Mouse (Mus musculus) megakaryocyte, embryonic 14.5 days (primary cell): ENCODE results near the gene Entpd3.

Source experiments
- FLI1 ChIP-seq: IDR thresholded peaks from 2 replicates; pipeline ENCODE4 v1.6.1; 2012; ENCODE audit warnings: low read length, inconsistent platforms, mixed read lengths
- GATA1 ChIP-seq: IDR thresholded peaks from 3 replicates; pipeline ENCODE4 v1.6.1; 2012; ENCODE audit warnings: mixed read lengths, low read length, inconsistent platforms, borderline replicate concordance

- TF ChIP-seq GATA1 (no peak), FLI1 (no peak)
Observed at GRCm38 (mm10) chr9:120491509-120491908, 48.1 kb upstream of the Entpd3 start.
